Mouse (Mus musculus): ENCODE data around the gene Emilin2. TPM values are rescaled to one million over a fixed set of nuclear protein-coding genes. Genes with fewer than 3 reads are reported as not detected.
A peak's percentile ranks its signal among the peaks of the same experiment; 100 is the strongest.

Gene Emilin2
- polyA plus RNA-seq, 1 experiment = 163 TPM

DNA sequence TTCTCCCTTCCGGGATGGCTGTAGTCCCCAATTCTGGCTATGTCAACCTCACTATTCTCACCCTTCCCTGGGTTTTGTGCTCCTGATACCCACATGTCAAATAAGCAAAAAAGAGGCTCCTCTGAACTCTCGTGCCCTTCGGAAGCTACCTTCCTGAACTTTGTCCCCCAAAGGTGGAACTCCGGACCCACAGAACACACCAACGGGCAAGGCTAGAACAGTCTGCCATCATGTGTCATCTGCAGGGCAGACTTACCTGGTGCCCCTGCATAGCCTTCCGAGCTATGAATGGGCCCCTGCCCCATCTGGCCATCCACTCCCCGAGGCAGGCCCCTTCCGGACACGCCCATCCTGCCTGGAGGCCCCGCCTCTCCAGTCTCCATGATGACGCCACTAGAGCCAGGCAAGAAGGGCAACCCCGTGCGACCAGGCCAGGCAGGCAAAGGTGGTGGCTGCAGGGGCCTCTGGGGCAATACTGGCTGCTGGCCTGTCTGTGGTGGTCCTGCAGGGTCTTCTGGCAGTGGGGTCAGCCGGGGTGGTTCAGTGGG is 55.6 kb downstream of the Emilin2 start:
- TF ChIP-seq GATA1 (IDR thresholded peaks at IDR 0.05; ENCODE audit: low read length) = no peak

DNA sequence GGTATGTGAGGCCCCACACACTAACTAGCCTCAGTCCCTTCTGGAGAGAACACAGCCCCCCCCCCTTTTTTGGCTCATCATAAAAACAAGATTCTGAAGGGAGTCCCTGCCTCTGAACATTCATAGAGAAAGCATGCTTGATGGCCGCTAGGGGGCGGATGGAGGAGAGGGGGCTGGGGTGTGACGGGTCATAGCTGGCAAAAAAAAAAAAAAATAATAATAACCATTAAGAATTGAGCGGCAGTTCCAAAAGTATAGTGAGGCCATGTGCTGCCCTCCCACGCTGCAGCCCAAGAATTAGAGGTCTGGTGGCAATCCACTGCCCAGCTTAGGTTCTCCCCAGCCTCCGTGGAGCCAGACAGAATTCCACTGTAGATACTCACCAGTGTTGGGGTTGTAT is 57.0 kb downstream of the Emilin2 start:
- TF ChIP-seq GATA1 (IDR thresholded peaks at IDR 0.05; ENCODE audit: low read length) = no peak

DNA sequence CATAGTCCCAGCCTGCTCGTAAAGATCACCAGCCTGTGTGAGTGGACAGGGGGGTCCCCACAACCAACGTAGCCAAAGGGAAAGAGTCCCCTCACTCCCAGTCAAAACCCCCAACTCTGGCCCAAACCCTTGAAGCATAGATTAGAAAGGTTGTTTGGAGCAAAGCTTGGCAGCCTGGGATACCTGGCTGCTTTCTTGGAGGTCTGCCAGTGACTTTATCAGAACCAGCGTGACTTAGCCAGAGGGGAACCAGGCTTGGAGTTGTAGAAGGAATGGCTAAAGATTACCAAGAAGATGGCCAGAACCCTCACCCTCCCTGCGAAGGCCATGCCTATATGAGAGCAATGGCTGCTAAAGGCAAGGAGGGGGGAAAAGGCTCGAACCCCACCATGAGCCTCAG is 57.7 kb downstream of the Emilin2 start:
- TF ChIP-seq GATA1 (IDR thresholded peaks at IDR 0.05; ENCODE audit: low read length) = no peak

DNA sequence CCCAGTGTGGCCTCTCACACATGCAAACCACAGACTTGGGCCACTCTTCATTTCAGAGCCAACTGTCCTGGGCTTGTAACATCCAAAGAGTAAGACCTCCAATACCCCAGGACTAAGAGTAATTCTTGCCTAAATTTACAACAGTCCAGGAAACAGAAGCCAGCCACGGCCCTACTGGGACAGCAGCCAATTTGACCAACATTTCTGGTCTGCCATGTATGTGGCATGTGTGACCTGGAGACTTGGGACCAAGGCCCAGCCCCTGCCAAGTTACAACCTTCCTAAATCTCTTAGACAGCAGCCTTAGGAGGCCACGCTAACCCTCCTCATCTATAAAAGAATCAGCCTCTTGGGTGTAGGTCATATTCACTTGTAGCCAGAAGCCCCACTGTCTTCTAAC is 58.4 kb downstream of the Emilin2 start:
- TF ChIP-seq GATA1 (IDR thresholded peaks at IDR 0.05; ENCODE audit: low read length) = no peak

DNA sequence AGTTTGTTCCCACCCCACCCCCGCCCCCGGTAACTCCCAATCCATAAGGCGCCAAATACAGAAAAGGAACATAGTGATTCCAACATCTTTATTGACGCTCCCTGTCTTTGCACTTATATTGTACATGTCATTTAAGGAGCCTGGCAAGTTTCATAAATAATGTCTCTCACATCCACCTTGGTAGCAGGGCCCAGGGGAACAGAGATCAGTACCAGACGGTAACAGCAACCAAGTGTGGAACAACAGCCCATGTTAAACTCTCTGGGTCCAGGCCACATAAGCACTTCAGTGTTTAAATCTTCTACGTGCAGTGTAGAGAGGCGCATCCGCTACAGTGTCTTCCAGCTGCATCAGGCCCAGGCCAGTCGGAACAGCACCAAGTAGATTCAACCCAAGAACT is 59.7 kb downstream of the Emilin2 start:
- no peak for TF ChIP-seq GATA1 (IDR thresholded peaks at IDR 0.05; ENCODE audit: low read length)

DNA sequence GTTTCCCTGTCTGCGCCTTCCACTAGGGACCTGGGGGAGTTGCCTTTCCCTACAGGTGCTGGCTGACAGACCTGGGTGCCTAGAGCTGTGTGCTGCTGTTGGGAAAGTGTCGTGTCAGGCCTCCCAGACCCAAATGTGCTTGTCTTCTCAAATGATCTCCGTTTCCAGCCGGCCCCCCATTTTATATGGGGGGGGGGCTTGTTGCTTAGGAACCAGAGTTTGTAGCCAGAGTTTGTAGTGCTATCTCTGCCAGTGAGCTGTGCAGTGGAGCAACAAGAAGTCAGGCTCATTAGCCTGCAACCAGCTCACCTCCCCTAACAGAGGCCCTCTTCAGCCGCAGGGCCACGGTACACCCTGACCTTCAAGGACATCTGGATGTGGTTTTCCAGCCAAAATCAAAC is 60.2 kb downstream of the Emilin2 start:
- TF ChIP-seq GATA1 (IDR thresholded peaks at IDR 0.05; ENCODE audit: low read length) = no peak

DNA sequence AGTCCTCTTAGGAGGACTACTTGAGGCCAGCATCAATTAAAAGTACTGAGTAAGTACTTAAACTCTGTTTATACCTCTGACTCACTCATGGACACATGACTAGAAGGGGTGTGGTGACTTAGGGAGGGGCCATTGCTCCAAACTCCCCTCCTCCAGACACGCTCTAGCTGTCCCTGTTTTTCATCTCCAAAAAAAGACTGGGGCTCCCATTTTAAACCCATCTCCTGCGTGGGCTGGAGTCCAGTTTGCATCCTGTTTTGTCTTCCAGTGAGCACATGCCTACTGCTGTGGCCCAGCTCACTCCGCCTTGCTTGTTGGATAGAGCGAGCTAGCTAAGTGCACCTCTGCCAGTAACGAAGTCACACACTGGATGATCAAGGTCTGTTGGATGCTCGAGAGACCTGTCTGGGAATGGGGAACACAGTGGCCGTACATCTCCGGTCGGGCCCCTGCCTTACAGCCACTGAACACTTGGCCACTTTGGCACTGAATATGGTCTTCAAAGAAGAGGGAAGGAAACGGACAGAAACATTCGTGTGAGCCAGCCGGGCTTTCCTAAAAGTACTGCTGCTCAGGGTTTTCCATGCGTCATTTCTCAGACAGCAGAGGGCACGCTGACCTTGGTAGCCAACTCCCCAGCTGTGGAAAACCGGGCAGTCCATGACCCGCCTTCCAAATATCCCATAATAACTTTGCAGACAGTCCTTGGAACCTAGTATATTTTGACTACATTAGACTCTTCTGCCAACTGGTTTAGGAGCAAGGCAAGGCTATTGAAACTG is 60.8 kb downstream of the Emilin2 start:
- TF ChIP-seq GATA1 (IDR thresholded peaks at IDR 0.05; ENCODE audit: low read length) = no peak

DNA sequence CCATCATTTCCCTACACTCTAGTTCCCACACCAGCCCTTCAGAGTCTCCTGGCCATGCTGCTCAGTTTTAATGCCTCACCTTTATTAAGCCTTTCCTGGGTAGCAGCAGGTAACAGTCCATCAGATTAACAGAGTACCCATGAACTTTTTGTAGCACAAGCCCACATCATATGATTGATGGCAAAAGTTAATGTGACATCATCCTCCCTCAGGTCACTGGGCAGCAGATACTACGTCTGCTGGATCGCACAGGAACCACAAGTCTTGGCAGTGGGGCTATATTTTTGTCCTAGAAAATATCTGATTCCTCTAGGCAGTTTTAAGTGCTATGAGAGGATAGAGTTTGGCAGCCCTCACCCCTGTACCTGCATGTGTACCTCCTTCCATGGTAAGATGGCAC is 61.7 kb downstream of the Emilin2 start:
- TF ChIP-seq GATA1 (IDR thresholded peaks at IDR 0.05; ENCODE audit: low read length) = no peak

DNA sequence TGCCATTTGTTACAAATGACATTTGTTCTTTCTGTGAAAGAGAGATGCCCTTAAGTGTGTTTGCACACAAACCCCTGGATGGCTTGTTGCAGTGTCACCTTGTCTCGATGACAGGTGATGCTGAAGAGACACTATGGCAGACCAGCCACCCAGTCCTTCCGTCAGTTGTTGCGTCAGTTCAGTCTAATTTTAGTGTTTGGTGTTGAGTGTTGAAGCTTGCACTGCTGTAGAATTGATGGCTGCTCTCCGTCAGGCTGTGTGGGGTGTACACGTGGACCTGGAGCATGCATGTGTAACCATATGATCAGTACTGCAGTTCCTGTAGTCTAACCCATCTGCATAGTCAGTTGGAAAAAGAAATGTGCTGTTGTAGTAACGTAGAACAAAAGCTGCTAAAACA is 62.8 kb downstream of the Emilin2 start:
- TF ChIP-seq GATA1 (IDR thresholded peaks at IDR 0.05; ENCODE audit: low read length) = no peak

DNA sequence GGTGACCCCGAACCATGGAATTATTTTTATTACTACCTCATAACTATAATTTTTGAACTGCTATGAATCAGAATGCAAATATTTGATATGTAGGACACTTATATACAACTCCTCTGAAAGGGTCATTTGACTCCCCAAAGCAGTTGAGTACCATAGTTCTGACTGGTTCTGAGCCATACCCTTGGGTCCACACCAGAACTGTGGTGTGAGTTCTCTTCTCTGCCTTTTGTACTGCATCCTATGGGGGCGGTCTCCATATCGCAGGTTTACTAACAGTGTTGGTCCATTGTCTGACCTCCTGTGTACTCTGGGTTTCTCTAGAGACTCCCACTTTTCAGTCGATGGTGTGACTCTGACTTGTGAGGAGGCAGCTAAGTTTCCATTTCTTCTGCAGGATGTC is 65.8 kb downstream of the Emilin2 start:
- no peak for TF ChIP-seq GATA1 (IDR thresholded peaks at IDR 0.05; ENCODE audit: low read length)

DNA sequence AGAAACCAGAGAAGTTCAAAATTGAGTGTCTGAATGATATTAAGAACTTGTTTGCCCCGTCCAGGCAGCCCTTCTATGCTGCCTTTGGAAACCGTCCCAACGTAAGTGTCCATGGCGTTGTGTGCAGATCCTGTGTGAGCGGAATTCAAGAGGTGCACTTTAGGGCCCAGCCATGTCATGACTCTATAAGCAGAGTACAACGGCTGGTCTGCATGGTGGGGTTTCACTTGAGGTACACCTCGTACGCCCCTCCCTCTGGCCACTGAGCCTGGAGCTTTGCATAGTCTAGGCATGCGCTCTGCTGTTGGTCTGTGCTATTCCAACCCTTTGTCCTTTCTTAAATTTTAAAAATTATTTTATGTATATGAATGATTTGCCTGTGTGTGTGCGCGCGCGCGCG is 66.6 kb downstream of the Emilin2 start:
- TF ChIP-seq GATA1 (IDR thresholded peaks at IDR 0.05; ENCODE audit: low read length) = no peak

DNA sequence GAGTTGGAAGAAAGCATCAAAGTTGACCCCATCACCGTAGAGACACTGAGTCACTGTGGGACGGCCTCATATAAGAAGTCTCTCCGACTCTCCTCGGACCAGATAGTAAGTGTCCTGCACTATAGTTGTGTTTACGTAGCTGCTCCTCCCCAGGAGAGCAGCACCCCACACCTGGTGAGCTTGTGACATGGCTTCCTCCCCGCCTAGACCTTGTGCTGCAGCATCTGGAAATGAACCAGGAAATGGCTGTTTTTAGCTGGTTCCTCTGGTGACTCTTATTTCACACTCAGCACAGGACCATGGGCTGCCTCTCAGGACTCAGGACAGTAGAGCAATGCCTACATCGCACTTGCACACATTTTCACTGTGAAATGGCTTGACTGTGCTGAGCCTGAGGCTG is 69.1 kb downstream of the Emilin2 start:
- TF ChIP-seq GATA1 (IDR thresholded peaks at IDR 0.05; ENCODE audit: low read length) = no peak

DNA sequence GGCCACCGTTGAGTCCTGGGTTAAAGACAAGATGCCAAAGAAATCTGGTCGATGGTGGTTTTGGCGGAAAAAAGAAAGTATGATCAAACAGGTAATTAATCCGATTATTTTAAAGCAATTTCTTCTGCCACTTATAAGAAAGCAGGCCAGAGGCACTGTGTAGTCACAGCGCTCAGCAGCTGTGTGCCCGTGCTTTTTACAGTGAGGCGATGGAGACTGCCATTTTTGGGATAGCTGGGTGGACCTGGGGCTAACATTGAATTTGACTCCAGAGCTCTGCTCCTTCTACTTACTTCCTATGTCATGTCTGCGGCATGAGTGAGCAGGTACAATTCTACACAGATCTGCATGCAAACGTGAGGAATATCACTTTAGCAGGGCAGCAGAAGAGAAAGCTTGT is 71.0 kb downstream of the Emilin2 start:
- TF ChIP-seq GATA1 (IDR thresholded peaks at IDR 0.05; ENCODE audit: low read length) = no peak

DNA sequence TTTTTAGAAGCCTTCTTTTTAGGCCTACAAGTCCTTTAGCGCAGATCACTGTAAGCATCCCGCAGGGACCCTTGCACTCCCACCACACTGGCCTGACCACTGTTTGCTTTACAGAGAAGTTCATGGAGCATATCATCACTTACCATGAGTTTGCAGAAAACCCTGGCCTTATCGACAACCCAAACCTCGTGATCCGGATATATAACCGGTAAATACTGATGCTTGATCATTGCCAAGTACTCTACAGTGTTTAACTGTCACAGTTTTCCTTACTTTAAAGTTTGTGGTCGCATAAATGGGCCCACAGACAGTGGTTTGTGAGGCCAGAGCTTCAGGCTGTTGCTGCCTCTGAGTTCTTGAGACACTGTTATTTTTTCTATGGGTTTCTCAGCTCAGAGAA is 73.3 kb downstream of the Emilin2 start:
- peak; percentile 83 for TF ChIP-seq GATA1 (IDR thresholded peaks at IDR 0.05; ENCODE audit: low read length)

DNA sequence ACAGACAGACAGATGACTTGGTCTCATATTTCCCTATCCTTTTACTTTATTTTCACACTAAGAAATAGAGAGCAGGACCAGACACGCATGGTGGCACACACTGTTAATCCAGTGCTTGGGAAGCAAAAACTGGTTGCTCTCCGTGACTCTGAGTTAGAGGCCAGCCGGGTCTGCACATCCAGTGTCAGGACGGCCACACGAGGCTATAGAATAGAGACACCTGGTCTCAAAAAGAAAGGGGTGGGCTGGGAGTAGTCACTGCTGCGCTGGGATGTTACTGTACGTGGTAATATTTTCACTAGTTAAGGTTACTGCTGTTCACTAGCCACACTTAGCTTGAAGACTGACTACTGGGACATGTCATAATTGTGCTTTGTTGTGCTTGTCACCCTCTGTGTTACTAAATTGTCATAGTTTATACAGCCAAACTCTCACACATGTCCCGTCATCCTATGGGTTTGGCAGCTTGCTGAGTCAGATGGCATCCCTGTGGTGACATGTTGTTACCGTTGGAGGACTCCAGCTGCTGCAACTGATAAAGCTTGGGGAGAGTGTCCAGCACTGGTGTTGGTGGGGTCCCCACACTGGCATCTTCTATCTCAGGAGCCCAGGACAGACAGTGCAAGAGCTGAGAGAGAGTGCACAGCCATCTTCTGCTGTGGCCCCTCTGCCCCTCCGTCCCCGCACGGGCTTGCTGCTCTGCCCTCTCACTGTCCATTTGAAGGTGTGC is 76.4 kb downstream of the Emilin2 start:
- peak; percentile 39 for TF ChIP-seq GATA1 (IDR thresholded peaks at IDR 0.05; ENCODE audit: low read length)

DNA sequence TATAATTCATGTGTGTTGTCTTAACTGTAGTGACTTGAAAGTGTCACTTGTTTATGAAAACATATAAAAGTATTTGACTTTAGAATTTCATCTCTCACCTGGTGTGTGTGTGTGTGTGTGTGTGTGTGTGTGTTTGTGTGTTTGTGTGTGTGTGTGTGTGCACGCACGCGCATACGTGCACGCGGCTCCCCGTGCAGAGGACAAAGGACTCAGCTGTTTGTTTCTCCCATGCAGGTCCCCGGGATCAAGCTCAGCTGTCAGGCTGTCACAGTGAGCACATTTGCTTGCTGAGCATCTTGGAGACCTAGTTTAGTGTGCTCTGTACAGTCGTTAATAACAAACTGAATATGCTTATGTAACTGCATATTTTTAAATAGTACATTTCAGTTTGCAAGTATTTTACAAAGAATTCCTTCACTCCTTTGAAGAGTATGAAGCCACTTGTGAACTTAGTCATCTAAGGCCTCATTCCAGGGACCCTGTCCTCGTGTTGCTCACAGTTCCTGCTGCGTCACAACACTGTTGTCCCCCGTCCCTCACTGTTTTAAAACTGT is 77.7 kb downstream of the Emilin2 start:
- no peak for TF ChIP-seq GATA1 (IDR thresholded peaks at IDR 0.05; ENCODE audit: low read length)

Measured in G1E-ER4 (cell line).